Mouse (Mus musculus): Measurements from ENCODE around the gene Lypd4. TPM values are rescaled to one million over a fixed set of nuclear protein-coding genes. Genes with fewer than 3 reads are reported as not detected.

Gene Lypd4
- polyA plus RNA-seq (2012; rRNA removed) (not detected in 2 replicates), polyA plus RNA-seq (2014; fragmentation: Nextera tagmentation; extraction: Ambion mirVana) (not detected in 2 replicates)

DNA sequence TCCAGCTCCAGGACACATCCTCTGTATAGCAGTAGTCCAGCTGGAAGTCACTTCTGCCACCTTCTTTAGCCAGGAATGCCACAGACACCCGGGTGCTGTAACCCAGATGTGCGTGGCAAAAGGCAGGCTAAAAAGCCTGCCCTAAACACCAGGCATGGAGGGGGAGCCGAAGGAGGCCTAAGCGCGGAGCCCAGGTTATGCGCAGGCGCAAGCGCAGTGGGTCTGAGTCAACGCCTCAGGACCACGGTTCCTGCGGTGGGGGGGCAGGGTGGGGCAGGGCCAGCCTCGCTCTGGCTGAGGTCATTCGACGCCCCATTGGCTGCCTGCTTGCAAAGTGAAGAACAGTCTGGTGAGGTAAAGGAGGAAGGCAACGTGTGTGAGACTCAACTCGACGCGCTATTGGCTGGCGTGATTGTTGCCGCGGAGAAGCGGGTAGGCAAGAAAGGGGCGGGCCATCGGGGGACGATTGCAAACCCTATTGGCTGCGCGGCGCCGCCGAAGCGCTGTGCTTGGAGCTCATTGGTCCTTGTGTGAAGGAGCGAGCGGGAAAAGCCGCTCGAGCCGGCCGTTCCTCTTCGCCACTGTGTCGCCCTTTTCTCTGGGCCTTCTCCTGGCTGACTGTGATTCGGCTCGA is at the start of gene Lypd4, which contains the start of gene Dmrtc2:
Gene Lypd4 (minus strand): TSS at position 410 of the 634 bp plus-strand sequence.
Gene Dmrtc2 (plus strand): TSS at position 526 of the 634 bp plus-strand sequence.
- Histone ChIP-seq H3K4me3 (ENCODE audit: insufficient read depth in 1 of 2, low read depth in 2 of 2, low read length in 2 of 2) (no peak within 1 kb of the TSS), H3K4me2 (ENCODE audit: low read depth) (no peak within 1 kb of the TSS), H3K27ac (no peak within 1 kb of the TSS), H3K9me3 (ENCODE audit: control insufficient read depth, low read length) (no peaks in the 10 kb centered on the region), H3K36me3 (replicated peaks; ENCODE audit: control insufficient read depth, insufficient read depth, low read depth) (no peaks in the 10 kb centered on the region), H3K4me1 (replicated peaks; ENCODE audit: control insufficient read depth in 2 of 2, insufficient read depth in 2 of 2, low read length in 1 of 2) (no peaks in the 10 kb centered on the region), H3K9ac (replicated peaks) (no peak within 1 kb of the TSS), H3K27me3 (ENCODE audit: control insufficient read depth, insufficient read depth, low read length) (peaks cover 15% of the 10 kb centered on the region)
- WGBS (ENCODE audit: insufficient replicate concordance) = 47% methylated on average over 33 of the region's 41 CpGs
- DNase-seq (ENCODE audit: low read depth in 3 of 3, low spot score in 3 of 3) (no peak), ATAC-seq (ENCODE audit: insufficient read depth) (no peak)
- TF ChIP-seq EP300 (IDR thresholded peaks at IDR 0.05; ENCODE audit: low read depth) = no peak
- no peak for TF ChIP-seq CTCF (IDR thresholded peaks at IDR 0.05; ENCODE audit: low read depth)

DNA sequence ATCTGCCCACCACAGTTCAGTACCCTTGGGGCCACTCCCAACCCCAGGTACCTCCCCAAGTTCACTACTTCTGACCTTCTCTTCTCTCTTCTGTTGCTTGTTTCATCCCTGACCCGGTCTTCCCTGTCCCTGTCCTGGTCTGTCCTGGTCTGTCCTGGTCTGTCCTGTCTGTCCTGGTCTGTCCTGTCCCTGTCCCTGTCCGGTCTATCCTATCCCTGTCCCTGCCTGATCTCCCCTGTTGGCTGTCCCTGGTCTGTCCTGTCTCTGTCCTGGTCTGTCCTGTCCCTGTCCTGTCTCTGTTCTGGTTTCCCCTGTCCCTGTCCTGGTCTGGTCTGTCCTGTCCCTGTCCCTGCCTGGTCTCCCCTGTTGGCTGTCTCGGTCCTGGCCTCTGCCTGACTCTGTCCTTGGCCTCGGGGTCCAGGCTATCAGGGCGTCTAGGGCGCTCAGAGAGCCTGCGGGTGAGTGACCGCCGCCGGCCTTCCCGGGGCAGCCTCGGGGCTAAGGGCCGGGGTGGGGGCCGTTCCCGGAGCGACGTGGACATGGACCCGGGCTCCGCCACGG is 49.1 kb upstream of the Lypd4 start:
- H3K9me3 ChIP-seq (ENCODE audit: control insufficient read depth, low read length) = no peaks in the 10 kb centered on the region
- DNase-seq (ENCODE audit: low read depth in 3 of 3, low spot score in 3 of 3) = no peak
- H3K4me1 ChIP-seq (replicated peaks; ENCODE audit: control insufficient read depth in 2 of 2, insufficient read depth in 2 of 2, low read length in 1 of 2) = no peaks in the 10 kb centered on the region
- WGBS (ENCODE audit: insufficient replicate concordance) = 87% methylated on average over 20 of the region's 20 CpGs
- H3K36me3 ChIP-seq (replicated peaks; ENCODE audit: control insufficient read depth, insufficient read depth, low read depth) = peaks cover 50% of the 10 kb centered on the region
- H3K27me3 ChIP-seq (ENCODE audit: control insufficient read depth, insufficient read depth, low read length) = no peaks in the 10 kb centered on the region
- H3K9ac ChIP-seq (replicated peaks) = no peak overlapping the region
- no peak overlapping the region for H3K27ac ChIP-seq
- no peak overlapping the region for H3K4me3 ChIP-seq (ENCODE audit: insufficient read depth in 1 of 2, low read depth in 2 of 2, low read length in 2 of 2)
- no peak overlapping the region for H3K4me2 ChIP-seq (ENCODE audit: low read depth)
- no peak for ATAC-seq (ENCODE audit: insufficient read depth)
- no peak for TF ChIP-seq CTCF (IDR thresholded peaks at IDR 0.05; ENCODE audit: low read depth)
- TF ChIP-seq EP300 (IDR thresholded peaks at IDR 0.05; ENCODE audit: low read depth) = no peak

DNA sequence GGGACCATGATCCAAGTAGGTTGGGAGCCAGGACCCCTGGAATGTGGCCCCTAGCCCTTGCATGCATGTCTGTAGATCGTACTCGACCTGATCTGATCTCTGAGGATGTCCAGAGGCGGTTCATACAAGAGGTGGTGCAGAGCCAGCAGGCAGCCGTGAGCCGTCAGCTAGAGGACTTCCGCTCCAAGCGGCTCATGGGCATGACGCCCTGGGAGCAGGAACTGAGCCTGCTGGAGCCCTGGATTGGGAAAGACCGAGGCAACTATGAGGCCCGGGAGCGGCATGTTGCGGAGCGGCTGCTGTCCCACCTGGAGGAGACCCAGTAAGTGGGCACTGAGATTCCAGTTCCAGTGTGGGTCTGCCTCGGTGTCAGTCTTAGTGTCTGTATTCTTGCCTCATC is 42.7 kb upstream of the Lypd4 start:
- H3K36me3 ChIP-seq (replicated peaks; ENCODE audit: control insufficient read depth, insufficient read depth, low read depth) = peaks cover 7% of the 10 kb centered on the region
- 92% methylated on average over 14 of the region's 14 CpGs for WGBS (ENCODE audit: insufficient replicate concordance)
- TF ChIP-seq CTCF (IDR thresholded peaks at IDR 0.05; ENCODE audit: low read depth) (no peak), EP300 (IDR thresholded peaks at IDR 0.05; ENCODE audit: low read depth) (no peak)
- H3K27me3 ChIP-seq (ENCODE audit: control insufficient read depth, insufficient read depth, low read length) = no peaks in the 10 kb centered on the region
- ATAC-seq (ENCODE audit: insufficient read depth) (no peak), DNase-seq (ENCODE audit: low read depth in 3 of 3, low spot score in 3 of 3) (no peak)
- H3K4me1 ChIP-seq (replicated peaks; ENCODE audit: control insufficient read depth in 2 of 2, insufficient read depth in 2 of 2, low read length in 1 of 2) = no peaks in the 10 kb centered on the region
- H3K4me2 ChIP-seq (ENCODE audit: low read depth) = no peak overlapping the region
- H3K9me3 ChIP-seq (ENCODE audit: control insufficient read depth, low read length) = no peaks in the 10 kb centered on the region
- H3K9ac ChIP-seq (replicated peaks) = no peak overlapping the region
- H3K27ac ChIP-seq = no peak overlapping the region
- no peak overlapping the region for H3K4me3 ChIP-seq (ENCODE audit: insufficient read depth in 1 of 2, low read depth in 2 of 2, low read length in 2 of 2)

DNA sequence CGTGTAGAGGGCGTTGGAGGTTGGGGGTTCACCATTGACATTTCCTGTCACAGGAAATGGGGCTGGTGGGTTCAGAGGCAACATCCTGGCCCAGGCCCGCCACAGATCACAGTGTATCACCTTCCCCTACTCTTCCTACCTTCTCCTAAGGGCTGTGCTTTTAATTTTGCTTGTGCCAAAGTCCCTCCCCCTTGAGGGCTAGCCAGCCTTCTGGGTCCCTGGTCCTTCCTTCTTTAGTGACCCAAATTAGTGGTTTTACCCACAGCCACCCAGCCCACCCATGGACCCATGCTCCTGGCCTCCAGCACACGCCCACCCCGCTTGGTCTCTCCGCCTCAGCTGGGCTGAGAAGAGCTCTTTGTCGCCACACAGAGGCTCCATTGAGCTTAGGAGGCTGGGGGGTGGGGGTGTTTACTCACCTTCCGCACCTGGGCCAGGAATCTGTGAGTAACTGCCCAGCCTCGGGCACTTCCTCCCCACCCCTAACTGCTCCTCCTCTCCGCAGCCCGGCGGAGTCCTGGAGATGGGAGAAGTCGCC is 37.5 kb upstream of the Lypd4 start:
- TF ChIP-seq EP300 (IDR thresholded peaks at IDR 0.05; ENCODE audit: low read depth) (no peak), CTCF (IDR thresholded peaks at IDR 0.05; ENCODE audit: low read depth) (no peak)
- Histone ChIP-seq H3K4me1 (replicated peaks; ENCODE audit: control insufficient read depth in 2 of 2, insufficient read depth in 2 of 2, low read length in 1 of 2) (peaks cover 16 to 32% of the 10 kb centered on the region in 2 experiments), H3K9me3 (ENCODE audit: control insufficient read depth, low read length) (no peaks in the 10 kb centered on the region), H3K9ac (replicated peaks) (no peak overlapping the region), H3K36me3 (replicated peaks; ENCODE audit: control insufficient read depth, insufficient read depth, low read depth) (no peaks in the 10 kb centered on the region; the same call in 1 of the 2 replicates), H3K27me3 (ENCODE audit: control insufficient read depth, insufficient read depth, low read length) (no peaks in the 10 kb centered on the region), H3K4me2 (ENCODE audit: low read depth) (peak overlapping the region; percentile 38; the same call in 1 of the 2 replicates), H3K27ac (no peak overlapping the region), H3K4me3 (ENCODE audit: insufficient read depth in 1 of 2, low read depth in 2 of 2, low read length in 2 of 2) (no peak overlapping the region)
- 33% methylated on average over 13 of the region's 13 CpGs for WGBS (ENCODE audit: insufficient replicate concordance)
- DNase-seq (ENCODE audit: low read depth in 3 of 3, low spot score in 3 of 3) (no peak), ATAC-seq (ENCODE audit: insufficient read depth) (no peak)

DNA sequence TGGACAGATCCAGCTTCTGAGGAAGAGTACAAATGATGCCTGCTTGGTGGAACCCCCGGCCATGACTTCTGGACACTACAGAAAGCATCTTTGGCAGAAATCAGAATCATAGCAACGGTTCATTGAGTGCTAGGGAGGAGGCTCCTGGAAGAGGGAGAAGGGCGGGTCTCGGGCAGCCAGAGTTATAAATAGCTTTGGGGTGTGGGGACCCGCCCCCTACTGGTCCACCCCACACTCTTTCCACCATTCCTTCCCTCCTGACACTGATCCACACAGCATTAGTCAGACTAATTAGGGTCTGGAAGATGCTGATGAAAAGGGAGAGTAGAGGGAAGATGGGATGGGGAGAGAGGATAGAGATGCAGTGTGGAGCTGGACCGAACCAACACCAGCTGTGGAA is 36.8 kb upstream of the Lypd4 start:
- H3K9ac ChIP-seq (replicated peaks) = 0 out of 2 replicates have a peak overlapping the region, but pooled peaks have one; percentile 23
- H3K36me3 ChIP-seq (replicated peaks; ENCODE audit: control insufficient read depth, insufficient read depth, low read depth) = no peaks in the 10 kb centered on the region
- no peak overlapping the region for H3K27ac ChIP-seq
- H3K4me1 ChIP-seq (replicated peaks; ENCODE audit: control insufficient read depth in 2 of 2, insufficient read depth in 2 of 2, low read length in 1 of 2) = peaks cover 23 to 39% of the 10 kb centered on the region in 2 experiments
- no peaks in the 10 kb centered on the region for H3K27me3 ChIP-seq (ENCODE audit: control insufficient read depth, insufficient read depth, low read length)
- H3K4me2 ChIP-seq (ENCODE audit: low read depth) = peak overlapping the region; percentile 38
- DNase-seq (ENCODE audit: low read depth in 3 of 3, low spot score in 3 of 3) = no peak
- TF ChIP-seq CTCF (IDR thresholded peaks at IDR 0.05; ENCODE audit: low read depth) (no peak), EP300 (IDR thresholded peaks at IDR 0.05; ENCODE audit: low read depth) (no peak)
- 20% methylated on average over 6 of the region's 6 CpGs for WGBS (ENCODE audit: insufficient replicate concordance)
- no peaks in the 10 kb centered on the region for H3K9me3 ChIP-seq (ENCODE audit: control insufficient read depth, low read length)
- no peak for ATAC-seq (ENCODE audit: insufficient read depth)
- H3K4me3 ChIP-seq (ENCODE audit: insufficient read depth in 1 of 2, low read depth in 2 of 2, low read length in 2 of 2) = no peak overlapping the region

All from liver, embryonic 14.5 days (tissue).